Mouse (Mus musculus) neural tube, embryonic 13.5 days (tissue): ENCODE results near the gene Birc2. TPM values are rescaled to one million over a fixed set of nuclear protein-coding genes. Genes with fewer than 3 reads are reported as not detected.

Source experiments
- ATAC-seq: fragments of 200-750 bp; cut with Nextera tagmentation; 2 replicates; pipeline ENCODE4 v1.8.0; 2017; ENCODE audit warnings: low read depth, mild to moderate bottlenecking, moderate TSS enrichment, moderate library complexity
- H3K27ac ChIP-seq: fragments of 300-500 bp; sonication (generic); replicated peaks from 2 replicates; pipeline ENCODE4 v1.5.1; 2015; ENCODE audit warnings: moderate library complexity, mild to moderate bottlenecking, inconsistent platforms
- H3K27me3 ChIP-seq: fragments of 300-500 bp; sonication (generic); 2 replicates; pipeline ENCODE4 v1.6.1; 2015; ENCODE audit warnings: mild to moderate bottlenecking, inconsistent platforms
- H3K36me3 ChIP-seq: fragments of 300-500 bp; sonication (generic); 2 replicates; pipeline ENCODE4 v1.6.1; 2015; ENCODE audit warnings: mild to moderate bottlenecking, inconsistent platforms
- H3K4me1 ChIP-seq: fragments of 300-500 bp; sonication (generic); replicated peaks from 2 replicates; pipeline ENCODE4 v1.6.1; 2015; ENCODE audit warnings: inconsistent platforms
- H3K4me2 ChIP-seq: fragments of 300-500 bp; sonication (generic); 2 replicates; pipeline ENCODE4 v1.6.1; 2015; ENCODE audit warnings: inconsistent platforms, mild to moderate bottlenecking, moderate library complexity
- H3K4me3 ChIP-seq: fragments of 300-500 bp; sonication (generic); 2 replicates; pipeline ENCODE4 v1.5.1; 2015; ENCODE audit warnings: mild to moderate bottlenecking, inconsistent platforms
- H3K9ac ChIP-seq: fragments of 300-500 bp; sonication (generic); 2 replicates; pipeline ENCODE4 v1.6.1; 2015; ENCODE audit warnings: moderate library complexity, mild to moderate bottlenecking, inconsistent platforms
- H3K9me3 ChIP-seq: fragments of 300-500 bp; sonication (generic); 2 replicates; pipeline ENCODE4 v1.6.1; 2016; ENCODE audit warnings: inconsistent platforms
- WGBS: fragments of 180-500 bp; shearing (Covaris S2); methylation state at CpG from one replicate; pipeline ENCODE4 v1.1.7; 2015; 5-methylcytosine and 5-hydroxymethylcytosine counted together
- polyA plus RNA-seq: library from polyadenylated mRNA; unstranded; fragments of >200 nt; fragmentation: Nextera tagmentation; extraction: Ambion mirVana; gene quantifications from 2 replicates; pipeline ENCODE4 v1.2.1, GENCODE M21; 2015

Gene Birc2
- polyA plus RNA-seq, 1 experiment from 2014 or later, result 38.6 TPM

- no peak for ATAC-seq
- Histone ChIP-seq H3K27ac (no peak overlapping the region), H3K27me3 (no peaks in the 10 kb centered on the region), H3K4me3 (no peak overlapping the region), H3K4me1 (no peaks in the 10 kb centered on the region), H3K9ac (no peak overlapping the region), H3K4me2 (no peak overlapping the region), H3K9me3 (no peaks in the 10 kb centered on the region), H3K36me3 (peaks cover 16% of the 10 kb centered on the region)
- 87% methylated on average over 2 of the region's 2 CpGs for WGBS
These were observed 43.3 kb downstream of the Birc2 start for GRCm38 (mm10) chr9:7793561-7793960.

- Histone ChIP-seq H3K9me3 (no peaks in the 10 kb centered on the region), H3K27me3 (no peaks in the 10 kb centered on the region), H3K4me3 (no peak overlapping the region), H3K4me2 (no peak overlapping the region), H3K27ac (no peak overlapping the region), H3K4me1 (no peaks in the 10 kb centered on the region), H3K36me3 (peaks cover 16% of the 10 kb centered on the region), H3K9ac (no peak overlapping the region)
- 94% methylated on average over 11 of the region's 11 CpGs for WGBS
- ATAC-seq, result no peak
These were observed 46.2 kb downstream of the Birc2 start for GRCm38 (mm10) chr9:7790580-7791084.

GRCm38 (mm10) chr9:7789764-7790575 is 46.9 kb downstream of the Birc2 start:
- no peaks in the 10 kb centered on the region for H3K27me3 ChIP-seq
- H3K27ac ChIP-seq, result no peak overlapping the region
- 91% methylated on average over 8 of the region's 8 CpGs for WGBS
- no peaks in the 10 kb centered on the region for H3K9me3 ChIP-seq
- ATAC-seq, result no peak
- H3K4me2 ChIP-seq, result no peak overlapping the region
- no peak overlapping the region for H3K4me3 ChIP-seq
- H3K9ac ChIP-seq, result no peak overlapping the region
- no peaks in the 10 kb centered on the region for H3K4me1 ChIP-seq
- peaks cover 16% of the 10 kb centered on the region for H3K36me3 ChIP-seq

GRCm38 (mm10) chr9:7788411-7788810 is 48.5 kb downstream of the Birc2 start:
- H3K9ac ChIP-seq, result no peak overlapping the region
- H3K27me3 ChIP-seq, result no peaks in the 10 kb centered on the region
- no peak overlapping the region for H3K4me3 ChIP-seq
- no peak for ATAC-seq
- no peak overlapping the region for H3K4me2 ChIP-seq
- WGBS, result 87% methylated on average over 6 of the region's 6 CpGs
- no peak overlapping the region for H3K27ac ChIP-seq
- H3K36me3 ChIP-seq, result peaks cover 12% of the 10 kb centered on the region; the same call in 1 of the 2 replicates
- H3K9me3 ChIP-seq, result no peaks in the 10 kb centered on the region
- H3K4me1 ChIP-seq, result no peaks in the 10 kb centered on the region

- Histone ChIP-seq H3K4me1 (no peaks in the 10 kb centered on the region), H3K9ac (no peak overlapping the region), H3K4me2 (no peak overlapping the region), H3K4me3 (no peak overlapping the region), H3K27ac (no peak overlapping the region), H3K9me3 (no peaks in the 10 kb centered on the region), H3K27me3 (no peaks in the 10 kb centered on the region), H3K36me3 (peaks cover 4% of the 10 kb centered on the region; the same call in 1 of the 2 replicates)
- 95% methylated on average over 7 of the region's 7 CpGs for WGBS
- ATAC-seq, result no peak
These were observed 50.8 kb downstream of the Birc2 start for GRCm38 (mm10) chr9:7786086-7786485.

GRCm38 (mm10) chr9:7785396-7785795 is 51.5 kb downstream of the Birc2 start:
- Histone ChIP-seq H3K27ac (no peak overlapping the region), H3K27me3 (no peaks in the 10 kb centered on the region), H3K4me2 (no peak overlapping the region), H3K36me3 (peaks cover 3% of the 10 kb centered on the region; the same call in 1 of the 2 replicates), H3K4me3 (no peak overlapping the region), H3K9ac (no peak overlapping the region), H3K4me1 (no peaks in the 10 kb centered on the region), H3K9me3 (no peaks in the 10 kb centered on the region)
- 86% methylated on average over 3 of the region's 3 CpGs for WGBS
- ATAC-seq, result no peak

- no peaks in the 10 kb centered on the region for H3K27me3 ChIP-seq
- no peak overlapping the region for H3K4me3 ChIP-seq
- no peak overlapping the region for H3K4me2 ChIP-seq
- H3K9me3 ChIP-seq, result no peaks in the 10 kb centered on the region
- H3K9ac ChIP-seq, result no peak overlapping the region
- 0 out of 2 replicates have a peak, but pooled peaks cover 3% of the 10 kb centered on the region for H3K36me3 ChIP-seq
- ATAC-seq, result 0 out of 2 replicates have a peak, but pooled peaks have one; percentile 32
- WGBS, result 56% methylated on average over 1 of the region's 1 CpGs
- H3K27ac ChIP-seq, result no peak overlapping the region
- H3K4me1 ChIP-seq, result no peaks in the 10 kb centered on the region
These were observed 52.2 kb downstream of the Birc2 start for GRCm38 (mm10) chr9:7784615-7785012.

GRCm38 (mm10) chr9:7783823-7784614 is 52.8 kb downstream of the Birc2 start:
- WGBS, result 82% methylated on average over 15 of the region's 15 CpGs
- H3K27ac ChIP-seq, result no peak overlapping the region
- ATAC-seq, result no peak

GRCm38 (mm10) chr9:7780250-7781150 is 56.4 kb downstream of the Birc2 start:
- no peaks in the 10 kb centered on the region for H3K9me3 ChIP-seq
- no peak overlapping the region for H3K4me2 ChIP-seq
- H3K4me1 ChIP-seq, result no peaks in the 10 kb centered on the region
- ATAC-seq, result no peak
- no peak overlapping the region for H3K27ac ChIP-seq
- WGBS, result 94% methylated on average over 8 of the region's 8 CpGs
- H3K27me3 ChIP-seq, result no peaks in the 10 kb centered on the region
- no peak overlapping the region for H3K4me3 ChIP-seq
- no peak overlapping the region for H3K9ac ChIP-seq
- 0 out of 2 replicates have a peak, but pooled peaks cover 3% of the 10 kb centered on the region for H3K36me3 ChIP-seq

More at GRCm38 (mm10) chr9:7783823-7784614, 52.8 kb downstream of the Birc2 start:
- Histone ChIP-seq H3K4me2 (no peak overlapping the region), H3K9ac (no peak overlapping the region), H3K9me3 (no peaks in the 10 kb centered on the region), H3K36me3 (0 out of 2 replicates have a peak, but pooled peaks cover 3% of the 10 kb centered on the region), H3K27me3 (no peaks in the 10 kb centered on the region), H3K4me1 (no peaks in the 10 kb centered on the region), H3K4me3 (no peak overlapping the region)

GRCm38 (mm10) chr9:7779786-7780185 is 57.1 kb downstream of the Birc2 start:
- ATAC-seq, result no peak
- Histone ChIP-seq H3K27ac (no peak overlapping the region), H3K4me1 (no peaks in the 10 kb centered on the region), H3K4me2 (no peak overlapping the region), H3K4me3 (no peak overlapping the region), H3K9ac (no peak overlapping the region), H3K9me3 (no peaks in the 10 kb centered on the region), H3K27me3 (no peaks in the 10 kb centered on the region), H3K36me3 (0 out of 2 replicates have a peak, but pooled peaks cover 3% of the 10 kb centered on the region)
- WGBS, result 97% methylated on average over 4 of the region's 4 CpGs

- H3K36me3 ChIP-seq, result peaks cover 6% of the 10 kb centered on the region; the same call in 1 of the 2 replicates
- H3K9ac ChIP-seq, result no peak overlapping the region
- no peaks in the 10 kb centered on the region for H3K4me1 ChIP-seq
- no peak overlapping the region for H3K27ac ChIP-seq
- ATAC-seq, result no peak
- WGBS, result 81% methylated on average over 7 of the region's 7 CpGs
- H3K4me2 ChIP-seq, result no peak overlapping the region
- no peak overlapping the region for H3K4me3 ChIP-seq
- H3K27me3 ChIP-seq, result no peaks in the 10 kb centered on the region
- H3K9me3 ChIP-seq, result no peaks in the 10 kb centered on the region
These were observed 58.1 kb downstream of the Birc2 start for GRCm38 (mm10) chr9:7778771-7779170.
